Mouse (Mus musculus) C2C12 (cell line): ENCODE results near the gene Ppard.

Source experiments
- CEBPB ChIP-seq: IDR thresholded peaks from one replicate; pipeline ENCODE4 v1.6.1; 2011; ENCODE audit warnings: low read depth, mild to moderate bottlenecking, control low read depth, moderate library complexity
- CTCF ChIP-seq: IDR thresholded peaks from one replicate; pipeline ENCODE4 v1.5.1; 2011; ENCODE audit not compliant: control insufficient read depth, insufficient read depth, insufficient read length
- FOSL1 ChIP-seq: IDR thresholded peaks from one replicate; pipeline ENCODE4 v1.8.0; 2011; ENCODE audit warnings: mild to moderate bottlenecking, low read length; ENCODE audit not compliant: poor library complexity, insufficient read depth, severe bottlenecking
- MAX ChIP-seq: IDR thresholded peaks from one replicate; pipeline ENCODE4 v1.6.1; 2011; ENCODE audit warnings: mild to moderate bottlenecking, control low read depth
- MYOG ChIP-seq: IDR thresholded peaks from one replicate; pipeline ENCODE4 v1.6.1; 2011; ENCODE audit not compliant: control insufficient read depth, insufficient read length; ENCODE audit errors: extremely low read depth
- USF1 ChIP-seq: IDR thresholded peaks from one replicate; pipeline ENCODE4 v1.6.1; 2011; ENCODE audit warnings: low read depth, mild to moderate bottlenecking, control low read depth, moderate library complexity

DNA sequence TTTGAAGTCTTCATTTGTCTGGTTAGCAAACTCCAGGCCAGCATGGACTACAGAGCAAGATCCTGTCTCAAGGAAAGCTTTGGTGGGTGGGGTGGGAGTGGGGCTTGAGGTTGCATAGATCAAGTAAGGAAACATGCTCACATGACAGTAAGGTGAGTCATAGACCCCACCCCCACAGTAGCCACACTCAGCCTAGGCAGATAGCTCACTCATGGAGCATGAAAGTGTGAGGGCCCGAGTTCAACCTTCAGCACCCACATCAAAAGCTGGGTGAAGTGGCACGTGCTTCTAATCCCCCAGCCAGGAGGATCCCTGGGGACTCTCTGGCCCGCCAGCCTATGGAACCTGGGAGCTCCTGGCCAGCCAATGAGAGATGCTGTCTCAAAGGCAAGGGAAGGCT lies 38.9 kb upstream of the Ppard start:
- TF ChIP-seq CTCF (no peak), USF1 (peak; percentile 49), CEBPB (no peak), MAX (no peak), MYOG (no peak), FOSL1 (no peak)
